Mouse (Mus musculus): ENCODE data around the gene Gm10563. TPM values are rescaled to one million over a fixed set of nuclear protein-coding genes. Genes with fewer than 3 reads are reported as not detected.

The Gm10563 gene
- not detected for polyA plus RNA-seq (2014; fragmentation: Illumina TruSeq; extraction: RNeasy Lipid Tissue Mini Kit (QIAGEN cat#74804); ENCODE audit: low replicate concordance)

GRCm38 (mm10) chr4:155645308-155645707 lies at the start of gene Gm10563:
Gm10563 (minus strand) TSS chr4:155645408.

GRCm38 (mm10) chr4:155694111-155694481 lies 48.9 kb upstream of the Gm10563 start, which contains the start of gene Fndc10:
Fndc10 (plus strand) TSS chr4:155694342.

GRCm38 (mm10) chr4:155668689-155669597 lies 23.7 kb upstream of the Gm10563 start, which contains the start of gene Mib2:
Mib2 (minus strand) TSS chr4:155669198.

GRCm38 (mm10) chr4:155653086-155653450 lies 7.9 kb upstream of the Gm10563 start, which contains the start of gene Mmp23:
Mmp23 (minus strand) TSS chr4:155653384.

GRCm38 (mm10) chr4:155624338-155625291 lies 20.6 kb downstream of the Gm10563 start, which contains the start of gene Cdk11b:
Cdk11b (plus strand) TSS chr4:155624854.

GRCm38 (mm10) chr4:155601091-155601996 lies 43.9 kb downstream of the Gm10563 start, which contains the start of gene Slc35e2:
Slc35e2 (plus strand) TSS chr4:155601416.

Other genes starting within 250 kb of the Gm10563 start
- gene Gabrd, start 247.3 kb downstream of the Gm10563 start, polyA plus RNA-seq (2014; fragmentation: Illumina TruSeq; extraction: RNeasy Lipid Tissue Mini Kit (QIAGEN cat#74804); ENCODE audit: low replicate concordance): not detected
- 0.67 TPM for gene Cfap74, start 236.2 kb downstream of the Gm10563 start, polyA plus RNA-seq (2014; fragmentation: Illumina TruSeq; extraction: RNeasy Lipid Tissue Mini Kit (QIAGEN cat#74804); ENCODE audit: low replicate concordance)
- not detected for gene Tmem52, start 176.3 kb downstream of the Gm10563 start, polyA plus RNA-seq (2014; fragmentation: Illumina TruSeq; extraction: RNeasy Lipid Tissue Mini Kit (QIAGEN cat#74804); ENCODE audit: low replicate concordance)
- gene Gnb1, start 154.0 kb downstream of the Gm10563 start, polyA plus RNA-seq (2014; fragmentation: Illumina TruSeq; extraction: RNeasy Lipid Tissue Mini Kit (QIAGEN cat#74804); ENCODE audit: low replicate concordance): 317 TPM
- gene Nadk, start 83.0 kb downstream of the Gm10563 start, polyA plus RNA-seq (2014; fragmentation: Illumina TruSeq; extraction: RNeasy Lipid Tissue Mini Kit (QIAGEN cat#74804); ENCODE audit: low replicate concordance): 48.7 TPM
- gene Slc35e2, start 44.0 kb downstream of the Gm10563 start, polyA plus RNA-seq (2014; fragmentation: Illumina TruSeq; extraction: RNeasy Lipid Tissue Mini Kit (QIAGEN cat#74804); ENCODE audit: low replicate concordance): 39.8 TPM
- gene Cdk11b, start 20.6 kb downstream of the Gm10563 start, polyA plus RNA-seq (2014; fragmentation: Illumina TruSeq; extraction: RNeasy Lipid Tissue Mini Kit (QIAGEN cat#74804); ENCODE audit: low replicate concordance): 152 TPM
- 0.45 TPM for gene Mmp23, start 8.0 kb upstream of the Gm10563 start, polyA plus RNA-seq (2014; fragmentation: Illumina TruSeq; extraction: RNeasy Lipid Tissue Mini Kit (QIAGEN cat#74804); ENCODE audit: low replicate concordance)
- 0.71 TPM for gene Mib2, start 23.8 kb upstream of the Gm10563 start, polyA plus RNA-seq (2014; fragmentation: Illumina TruSeq; extraction: RNeasy Lipid Tissue Mini Kit (QIAGEN cat#74804); ENCODE audit: low replicate concordance)
- not detected for gene Fndc10, start 48.9 kb upstream of the Gm10563 start, polyA plus RNA-seq (2014; fragmentation: Illumina TruSeq; extraction: RNeasy Lipid Tissue Mini Kit (QIAGEN cat#74804); ENCODE audit: low replicate concordance)
- 77.1 TPM for gene Ssu72, start 59.4 kb upstream of the Gm10563 start, polyA plus RNA-seq (2014; fragmentation: Illumina TruSeq; extraction: RNeasy Lipid Tissue Mini Kit (QIAGEN cat#74804); ENCODE audit: low replicate concordance)
- not detected for gene Tmem240, start 89.4 kb upstream of the Gm10563 start, polyA plus RNA-seq (2014; fragmentation: Illumina TruSeq; extraction: RNeasy Lipid Tissue Mini Kit (QIAGEN cat#74804); ENCODE audit: low replicate concordance)
- gene Atad3a, start 115.7 kb upstream of the Gm10563 start, polyA plus RNA-seq (2014; fragmentation: Illumina TruSeq; extraction: RNeasy Lipid Tissue Mini Kit (QIAGEN cat#74804); ENCODE audit: low replicate concordance): 3.7 TPM
- gene Vwa1, start 129.3 kb upstream of the Gm10563 start, polyA plus RNA-seq (2014; fragmentation: Illumina TruSeq; extraction: RNeasy Lipid Tissue Mini Kit (QIAGEN cat#74804); ENCODE audit: low replicate concordance): 4.6 TPM
- gene Tmem88b, start 140.5 kb upstream of the Gm10563 start, polyA plus RNA-seq (2014; fragmentation: Illumina TruSeq; extraction: RNeasy Lipid Tissue Mini Kit (QIAGEN cat#74804); ENCODE audit: low replicate concordance): 6.6 TPM
- gene Ankrd65, start 145.0 kb upstream of the Gm10563 start, polyA plus RNA-seq (2014; fragmentation: Illumina TruSeq; extraction: RNeasy Lipid Tissue Mini Kit (QIAGEN cat#74804); ENCODE audit: low replicate concordance): not detected
- gene Mrpl20, start 157.5 kb upstream of the Gm10563 start, polyA plus RNA-seq (2014; fragmentation: Illumina TruSeq; extraction: RNeasy Lipid Tissue Mini Kit (QIAGEN cat#74804); ENCODE audit: low replicate concordance): 36.0 TPM
- gene Ccnl2, start 167.1 kb upstream of the Gm10563 start, polyA plus RNA-seq (2014; fragmentation: Illumina TruSeq; extraction: RNeasy Lipid Tissue Mini Kit (QIAGEN cat#74804); ENCODE audit: low replicate concordance): 101 TPM
- 2.4 TPM for gene Aurkaip1, start 185.9 kb upstream of the Gm10563 start, polyA plus RNA-seq (2014; fragmentation: Illumina TruSeq; extraction: RNeasy Lipid Tissue Mini Kit (QIAGEN cat#74804); ENCODE audit: low replicate concordance)
- 22.8 TPM for gene Mxra8, start 194.3 kb upstream of the Gm10563 start, polyA plus RNA-seq (2014; fragmentation: Illumina TruSeq; extraction: RNeasy Lipid Tissue Mini Kit (QIAGEN cat#74804); ENCODE audit: low replicate concordance)
- gene Dvl1, start 202.0 kb upstream of the Gm10563 start, polyA plus RNA-seq (2014; fragmentation: Illumina TruSeq; extraction: RNeasy Lipid Tissue Mini Kit (QIAGEN cat#74804); ENCODE audit: low replicate concordance): 2.0 TPM
- not detected for gene Tas1r3, start 218.0 kb upstream of the Gm10563 start, polyA plus RNA-seq (2014; fragmentation: Illumina TruSeq; extraction: RNeasy Lipid Tissue Mini Kit (QIAGEN cat#74804); ENCODE audit: low replicate concordance)
- gene Cptp, start 224.0 kb upstream of the Gm10563 start, polyA plus RNA-seq (2014; fragmentation: Illumina TruSeq; extraction: RNeasy Lipid Tissue Mini Kit (QIAGEN cat#74804); ENCODE audit: low replicate concordance): 10.8 TPM
- 1.2 TPM for gene Ints11, start 224.1 kb upstream of the Gm10563 start, polyA plus RNA-seq (2014; fragmentation: Illumina TruSeq; extraction: RNeasy Lipid Tissue Mini Kit (QIAGEN cat#74804); ENCODE audit: low replicate concordance)
- 0.59 TPM for gene Pusl1, start 246.4 kb upstream of the Gm10563 start, polyA plus RNA-seq (2014; fragmentation: Illumina TruSeq; extraction: RNeasy Lipid Tissue Mini Kit (QIAGEN cat#74804); ENCODE audit: low replicate concordance)
- not detected for gene Acap3, start 246.4 kb upstream of the Gm10563 start, polyA plus RNA-seq (2014; fragmentation: Illumina TruSeq; extraction: RNeasy Lipid Tissue Mini Kit (QIAGEN cat#74804); ENCODE audit: low replicate concordance)